Comparison of ENCODE assay signal across 9 mouse cellular contexts in genomic region chr13:52945769-52946168, GRCm38 (mm10).
"Had no signal": no experiment of that assay in that cellular context is flagged by ENCODE, and none has a peak within 500 bp of the region (broad histone marks: within the 10 kb centered on the region; RNA-seq: fewer than 3 reads in every experiment).

No protein-coding gene starts in this region.

- DNase-seq: kidney, adult 2 months; kidney, postnatal 25 days; layer of hippocampus, adult 9-11 months; liver, postnatal 0 days; lung, postnatal 14 days; lung, postnatal 4 days; right cerebral cortex, adult 18-20 months; thymus, adult 18-20 months; thymus, postnatal 36 days had no signal
